Mouse (Mus musculus): ENCODE measurements around the gene Rreb1. TPM values are rescaled to one million over a fixed set of nuclear protein-coding genes. Genes with fewer than 3 reads are reported as not detected.

Gene Rreb1
- total RNA-seq, 2 experiments from 2014 or later: 16.1 to 22.5 TPM

- DNase-seq: peak; percentile 61 to 69
- intact Hi-C loops (cut with DNase I): no loop called here
Measured at GRCm38 (mm10) chr13:37963354-37964007, 185.3 kb downstream of the Rreb1 start.

GRCm38 (mm10) chr13:37964128-37965087, 186.2 kb downstream of the Rreb1 start:
- intact Hi-C loops (cut with DNase I): no loop called here
- DNase-seq: no peak

- intact Hi-C loops (cut with DNase I): no loop called here
Measured at GRCm38 (mm10) chr13:37965126-37965914, 187.1 kb downstream of the Rreb1 start.

GRCm38 (mm10) chr13:37966256-37967051, 188.3 kb downstream of the Rreb1 start:
- no peak for DNase-seq
- intact Hi-C loops (cut with DNase I): no loop called here

More at GRCm38 (mm10) chr13:37965126-37965914, 187.1 kb downstream of the Rreb1 start:
- DNase-seq: no peak

GRCm38 (mm10) chr13:37967052-37967437, 188.8 kb downstream of the Rreb1 start:
- DNase-seq: no peak
- intact Hi-C loops (cut with DNase I): no loop called here

- DNase-seq: no peak
- intact Hi-C loops (cut with DNase I): no loop called here
Measured at GRCm38 (mm10) chr13:37967565-37967964, 189.4 kb downstream of the Rreb1 start.

GRCm38 (mm10) chr13:37969337-37969736, 191.1 kb downstream of the Rreb1 start:
- intact Hi-C loops (cut with DNase I): no loop called here

GRCm38 (mm10) chr13:37969988-37970387, 191.8 kb downstream of the Rreb1 start:
- no peak for DNase-seq
- intact Hi-C loops (cut with DNase I): no loop called here

More at GRCm38 (mm10) chr13:37969337-37969736, 191.1 kb downstream of the Rreb1 start:
- peak; percentile 78 to 85 for DNase-seq

GRCm38 (mm10) chr13:37970887-37971530, 192.8 kb downstream of the Rreb1 start:
- intact Hi-C loops (cut with DNase I): no loop called here
- DNase-seq: no peak

GRCm38 (mm10) chr13:37974036-37974435, 195.8 kb downstream of the Rreb1 start:
- DNase-seq: no peak
- intact Hi-C loops (cut with DNase I): no loop called here

GRCm38 (mm10) chr13:37974731-37975130, 196.5 kb downstream of the Rreb1 start:
- no peak for DNase-seq
- intact Hi-C loops (cut with DNase I): no loop called here

GRCm38 (mm10) chr13:37979506-37979905, 201.3 kb downstream of the Rreb1 start:
- intact Hi-C loops (cut with DNase I): no loop called here
- DNase-seq: no peak

GRCm38 (mm10) chr13:37980346-37980745, 202.1 kb downstream of the Rreb1 start:
- DNase-seq: no peak

GRCm38 (mm10) chr13:37981063-37981462, 202.9 kb downstream of the Rreb1 start:
- DNase-seq: no peak
- intact Hi-C loops (cut with DNase I): no loop called here

More at GRCm38 (mm10) chr13:37980346-37980745, 202.1 kb downstream of the Rreb1 start:
- intact Hi-C loops (cut with DNase I): no loop called here

- intact Hi-C loops (cut with DNase I): no loop called here
- no peak for DNase-seq
Measured at GRCm38 (mm10) chr13:37986166-37986565, 208.0 kb downstream of the Rreb1 start.

GRCm38 (mm10) chr13:37989701-37990100, 211.5 kb downstream of the Rreb1 start:
- no peak for DNase-seq
- intact Hi-C loops (cut with DNase I): no loop called here

- intact Hi-C loops (cut with DNase I): no loop called here
- DNase-seq: no peak
Measured at GRCm38 (mm10) chr13:37992638-37993371, 214.6 kb downstream of the Rreb1 start.

GRCm38 (mm10) chr13:37993376-37993703, 215.1 kb downstream of the Rreb1 start:
- intact Hi-C loops (cut with DNase I): no loop called here
- DNase-seq: no peak

Measured in gastrocnemius, postnatal 36 days (tissue).